Mouse (Mus musculus) intestine, embryonic 16.5 days (tissue): ENCODE results near the gene Gm12830. TPM values are rescaled to one million over a fixed set of nuclear protein-coding genes. Genes with fewer than 3 reads are reported as not detected.

Experiments
- polyA plus RNA-seq: library from polyadenylated mRNA; unstranded; fragments of >200 nt; fragmentation: Nextera tagmentation; extraction: Ambion mirVana; gene quantifications from 2 replicates; pipeline ENCODE4 v1.2.1, GENCODE M21; 2015

Gm12830 gene
- polyA plus RNA-seq, 1 experiment from 2014 or later, result not detected

Other genes starting within 250 kb of the Gm12830 start
- 0.11 and 0.21 TPM in 2 replicates for gene Foxd2, start 87.2 kb downstream of the Gm12830 start, polyA plus RNA-seq
- not detected in 2 replicates for gene Foxe3, start 104.3 kb downstream of the Gm12830 start, polyA plus RNA-seq
- gene Cmpk1, start 165.5 kb downstream of the Gm12830 start, polyA plus RNA-seq, result 134 and 153 TPM in 2 replicates
- 7.2 TPM in 2 replicates for gene Stil, start 178.4 kb downstream of the Gm12830 start, polyA plus RNA-seq
- gene Tal1, start 234.7 kb downstream of the Gm12830 start, polyA plus RNA-seq, result 0.38 and 0.70 TPM in 2 replicates